Mouse (Mus musculus) T-helper 2 cell (primary cell): ENCODE results near the gene Angel2.
"Not testable (repeated sequence)": the region's sequence is repeated elsewhere in the genome, so short reads cannot be mapped to it uniquely, and the experiment has no call there.

ENCODE experiments used
- in situ Hi-C: fragments of 300-600 bp; cut with MboI, MseI; formaldehyde crosslinking; loops from one replicate; pipeline ENCODE4 v1.15.1; 2025; ENCODE audit warnings: high pct_unique_total_duplicates

Gene Angel2

GRCm38 (mm10) chr1:190924812-190925211 is at the start of gene Angel2:
Angel2 (plus strand) TSS chr1:190925112.
- in situ Hi-C loops: not testable (repeated sequence)

GRCm38 (mm10) chr1:190875751-190876150 is 49.2 kb upstream of the Angel2 start:
- in situ Hi-C loops: no loop called here

GRCm38 (mm10) chr1:190880638-190881037 is 44.3 kb upstream of the Angel2 start:
- in situ Hi-C loops: no loop called here

- in situ Hi-C loops: no loop called here
These were observed 43.5 kb upstream of the Angel2 start for GRCm38 (mm10) chr1:190881422-190881821.

- in situ Hi-C loops: no loop called here
These were observed 38.9 kb upstream of the Angel2 start for GRCm38 (mm10) chr1:190886014-190886413.

- in situ Hi-C loops: no loop called here
These were observed 36.9 kb upstream of the Angel2 start for GRCm38 (mm10) chr1:190888031-190888430.

GRCm38 (mm10) chr1:190888646-190889045 is 36.3 kb upstream of the Angel2 start:
- in situ Hi-C loops: no loop called here

- in situ Hi-C loops: no loop called here
These were observed 31.2 kb upstream of the Angel2 start for GRCm38 (mm10) chr1:190893559-190894167.

- in situ Hi-C loops: no loop called here
These were observed 26.7 kb upstream of the Angel2 start for GRCm38 (mm10) chr1:190898186-190898585.

GRCm38 (mm10) chr1:190898899-190899575 is 25.9 kb upstream of the Angel2 start:
- in situ Hi-C loops: no loop called here

GRCm38 (mm10) chr1:190901082-190901481 is 23.8 kb upstream of the Angel2 start:
- in situ Hi-C loops: no loop called here

GRCm38 (mm10) chr1:190904136-190904535 is 20.8 kb upstream of the Angel2 start:
- in situ Hi-C loops: no loop called here

GRCm38 (mm10) chr1:190904714-190905113 is 20.2 kb upstream of the Angel2 start:
- in situ Hi-C loops: no loop called here

GRCm38 (mm10) chr1:190910836-190911235 is 14.1 kb upstream of the Angel2 start:
- in situ Hi-C loops: no loop called here

GRCm38 (mm10) chr1:190911415-190912123 is 13.3 kb upstream of the Angel2 start, which contains the start of gene Rps6kc1:
Rps6kc1 (minus strand) TSS chr1:190911770.
- in situ Hi-C loops: no loop called here

GRCm38 (mm10) chr1:190912623-190913022 is 12.3 kb upstream of the Angel2 start:
- in situ Hi-C loops: no loop called here

- in situ Hi-C loops: no loop called here
These were observed 6.0 kb upstream of the Angel2 start for GRCm38 (mm10) chr1:190918938-190919337.

GRCm38 (mm10) chr1:190919725-190920469 is 5.0 kb upstream of the Angel2 start:
- in situ Hi-C loops: no loop called here

- in situ Hi-C loops: no loop called here
These were observed 2.4 kb downstream of the Angel2 start for GRCm38 (mm10) chr1:190927311-190927710.

GRCm38 (mm10) chr1:190927751-190928369 is 2.9 kb downstream of the Angel2 start:
- in situ Hi-C loops: no loop called here

- in situ Hi-C loops: no loop called here
These were observed 3.6 kb downstream of the Angel2 start for GRCm38 (mm10) chr1:190928370-190929009.
